Mouse (Mus musculus): ENCODE measurements around the gene Gm20388.
A peak's percentile ranks its signal among the peaks of the same experiment; 100 is the strongest.
"Not testable (repeated sequence)": the region's sequence is repeated elsewhere in the genome, so short reads cannot be mapped to it uniquely, and the experiment has no call there.

Gm20388 gene

DNA sequence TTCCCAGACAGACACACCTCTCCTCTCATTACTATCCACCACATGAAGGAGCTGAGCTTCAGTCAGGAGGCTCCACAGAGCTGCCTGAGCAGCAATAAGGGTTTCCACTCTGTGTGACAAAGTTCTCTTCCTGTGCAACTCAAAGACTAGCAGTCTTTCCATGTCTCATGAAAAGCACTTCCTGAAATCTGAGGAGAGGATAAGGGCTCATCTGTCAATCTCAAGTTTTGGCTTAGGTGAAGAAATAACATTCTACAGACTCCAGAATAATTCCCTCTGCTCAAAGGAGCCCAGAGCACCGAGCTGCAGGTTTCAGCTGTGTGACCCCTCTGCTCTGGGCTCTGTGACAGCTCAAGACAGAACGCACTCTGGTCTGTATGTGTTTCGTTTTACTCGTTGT lies 3342.3 kb downstream of the Gm20388 start:
- no peak for DNase-seq (ENCODE audit: low spot score in 2 of 2)

DNA sequence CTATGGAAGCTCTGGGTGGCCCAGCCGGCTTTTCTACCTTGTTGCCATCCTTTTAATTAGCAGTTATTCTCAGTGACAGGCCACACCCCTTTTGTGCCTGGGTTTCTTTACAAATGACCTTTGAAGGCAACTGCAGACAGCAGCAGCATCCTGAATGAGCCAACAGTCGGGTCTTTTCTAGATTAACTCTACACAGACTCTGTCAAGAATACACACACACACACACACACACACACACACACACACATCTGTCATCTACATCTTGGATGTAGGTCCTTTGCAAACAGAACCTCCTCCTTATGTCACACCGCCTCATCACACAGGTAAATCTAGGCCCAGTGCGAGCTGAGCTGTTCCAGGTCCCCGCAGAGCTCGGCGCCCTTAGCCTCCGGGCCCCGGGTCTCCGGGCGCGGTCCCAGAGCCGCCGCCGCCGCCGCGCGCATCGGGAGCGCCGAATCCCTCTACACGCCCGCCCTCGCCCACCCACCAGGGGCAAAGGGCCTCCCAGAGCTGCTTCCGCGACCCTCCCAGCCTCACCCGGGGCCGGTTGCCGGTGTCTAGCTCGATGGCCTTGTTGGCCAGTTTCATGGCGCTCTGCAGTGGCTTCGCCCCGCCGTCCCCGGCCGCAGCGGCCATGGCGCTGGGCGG lies 3342.9 kb downstream of the Gm20388 start:
- DNase-seq (ENCODE audit: low spot score in 2 of 2), result no peak

DNA sequence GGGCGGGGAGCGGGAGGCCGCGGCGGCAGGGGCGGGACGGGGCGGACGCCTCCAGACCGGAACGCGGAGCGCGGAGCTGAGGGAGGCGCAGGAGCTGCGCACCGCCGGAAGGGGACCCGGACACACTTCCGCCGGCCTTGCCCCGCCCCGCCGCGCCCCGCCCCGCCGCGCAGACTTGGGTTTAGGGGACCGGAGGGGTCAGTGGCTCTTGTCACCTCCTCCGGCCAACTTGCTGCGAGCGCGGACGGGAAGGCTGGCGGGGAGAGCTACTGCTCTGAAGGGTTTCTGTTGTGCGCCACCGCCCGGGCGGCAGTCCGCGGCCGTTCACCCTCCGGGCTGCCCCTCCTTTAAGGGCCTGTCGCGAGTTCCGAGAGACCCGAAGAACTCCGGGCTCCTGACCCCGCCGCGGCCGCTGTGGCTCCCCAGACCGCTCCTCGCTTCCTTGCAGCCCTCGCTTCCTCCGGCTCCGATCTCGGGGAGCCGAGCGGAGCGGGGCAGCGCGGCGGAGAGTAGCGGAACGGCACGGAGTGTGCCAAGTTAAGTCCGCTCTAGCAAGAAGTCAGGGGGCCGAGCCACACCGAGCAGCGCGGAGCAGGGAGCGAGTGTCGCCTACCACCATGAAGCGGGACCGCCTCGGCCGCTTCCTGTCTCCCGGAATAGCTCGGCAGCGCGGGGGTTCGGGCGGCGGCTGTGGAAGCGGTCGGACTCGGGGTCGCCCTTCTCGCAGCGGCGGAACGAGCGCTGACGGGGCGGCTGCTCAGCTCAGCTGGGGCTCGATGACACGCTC lies 3343.7 kb downstream of the Gm20388 start, which contains the start of the genes Zfp276 and Vps9d1:
TSS of gene Zfp276 (plus strand) at position 97 of the 787 bp plus-strand sequence.
TSS of gene Vps9d1 (minus strand) at position 250 of the 787 bp plus-strand sequence.
- peak; percentile 51 to 68 for DNase-seq (ENCODE audit: low spot score in 2 of 2)

DNA sequence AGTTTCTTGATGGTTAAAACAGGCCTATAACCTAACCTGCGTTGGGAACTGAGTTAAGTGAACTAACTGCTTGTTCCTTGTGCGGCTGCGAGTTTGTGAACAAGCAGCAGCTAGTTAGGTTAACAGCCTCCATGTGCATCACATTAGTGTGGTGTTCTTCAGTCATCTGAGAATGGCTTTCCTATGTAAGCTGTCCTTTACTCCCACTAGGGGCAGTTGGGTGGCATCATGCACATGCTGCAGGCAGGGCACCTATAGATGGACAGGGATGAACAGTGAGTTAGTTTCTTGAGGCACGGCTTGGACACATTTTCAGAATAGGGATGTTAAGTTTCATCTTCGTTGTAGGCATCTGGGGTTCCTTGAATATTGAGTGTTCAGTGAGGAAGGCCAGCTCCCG lies 3344.5 kb downstream of the Gm20388 start:
- DNase-seq (ENCODE audit: low spot score in 2 of 2), result no peak

DNA sequence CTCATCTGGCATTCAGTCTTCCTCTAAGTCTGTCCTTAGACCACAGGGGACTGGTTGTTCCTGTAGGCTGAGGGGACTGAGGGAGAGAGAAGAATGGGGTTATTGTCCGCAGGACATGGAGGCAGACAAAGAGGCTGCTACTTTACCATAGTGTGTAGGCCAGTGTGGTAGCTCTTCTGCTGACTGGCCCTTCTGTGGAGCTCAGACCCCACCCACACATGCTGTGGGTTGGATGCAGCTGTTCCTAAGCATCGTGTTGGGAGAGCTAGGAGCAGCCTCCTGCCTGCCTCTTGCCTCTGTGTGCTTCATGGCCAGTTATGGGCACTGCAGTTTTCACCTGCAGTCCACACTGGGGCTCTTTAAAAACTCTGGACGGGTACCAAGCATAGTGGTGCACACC lies 3346.5 kb downstream of the Gm20388 start:
- peak in 1 of 2 experiments; percentile 73 for DNase-seq (ENCODE audit: low spot score in 2 of 2)

DNA sequence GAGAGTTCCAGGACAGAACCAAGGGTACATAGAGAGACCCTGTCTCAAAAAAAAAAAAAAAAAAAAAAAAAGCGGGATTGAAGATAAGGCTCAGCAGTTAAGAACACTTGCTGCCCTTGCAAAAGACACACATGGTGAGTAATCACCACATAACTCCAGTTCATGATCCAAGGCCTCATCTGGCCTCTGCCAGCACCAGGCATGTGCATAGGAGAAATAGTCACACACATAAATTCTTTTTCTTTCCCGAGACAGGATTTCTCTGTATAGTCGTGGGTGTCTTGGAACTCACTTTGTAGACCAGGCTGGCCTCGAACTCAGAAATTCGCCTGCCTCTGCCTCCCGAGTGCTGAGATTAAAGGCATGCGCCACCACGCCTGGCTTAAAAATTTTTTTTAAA lies 3347.0 kb downstream of the Gm20388 start:
- DNase-seq (ENCODE audit: low spot score in 2 of 2), result not testable (repeated sequence)

DNA sequence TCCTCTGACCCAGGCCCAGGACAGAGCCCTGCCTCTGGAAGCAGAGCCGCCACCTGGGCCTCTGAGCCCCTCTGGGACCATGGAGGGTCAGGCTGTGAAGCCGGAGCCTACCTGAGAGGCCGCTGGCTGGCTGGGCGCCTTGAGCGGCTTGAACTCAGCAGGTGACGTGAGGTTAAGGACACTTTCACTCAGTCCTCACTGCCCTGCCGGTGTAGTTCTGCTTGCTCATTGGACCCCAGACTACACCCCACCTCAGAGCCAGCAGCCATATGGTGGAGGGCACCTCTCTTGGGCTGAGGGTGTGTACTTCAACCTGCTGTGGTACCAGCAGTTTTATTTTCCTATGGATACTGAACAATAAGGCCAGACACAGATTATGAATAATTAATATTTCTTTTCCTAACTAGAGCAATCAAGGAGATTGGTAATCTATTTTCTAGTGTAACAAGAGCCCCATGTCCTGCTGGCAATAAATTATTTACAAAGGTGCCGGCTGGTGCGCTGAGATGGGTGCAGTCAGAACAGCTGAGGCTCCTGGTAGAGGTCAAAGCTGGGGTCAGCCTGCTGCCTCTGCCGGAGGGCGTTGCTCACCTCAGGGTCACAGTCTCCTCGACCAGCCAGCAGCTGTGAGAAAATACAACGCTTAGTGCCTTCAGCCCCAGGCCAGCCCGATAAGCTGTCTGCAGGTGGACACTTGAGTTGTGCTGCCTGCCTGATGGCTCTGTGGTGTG lies 3357.4 kb downstream of the Gm20388 start:
- no peak for DNase-seq (ENCODE audit: low spot score in 2 of 2)

DNA sequence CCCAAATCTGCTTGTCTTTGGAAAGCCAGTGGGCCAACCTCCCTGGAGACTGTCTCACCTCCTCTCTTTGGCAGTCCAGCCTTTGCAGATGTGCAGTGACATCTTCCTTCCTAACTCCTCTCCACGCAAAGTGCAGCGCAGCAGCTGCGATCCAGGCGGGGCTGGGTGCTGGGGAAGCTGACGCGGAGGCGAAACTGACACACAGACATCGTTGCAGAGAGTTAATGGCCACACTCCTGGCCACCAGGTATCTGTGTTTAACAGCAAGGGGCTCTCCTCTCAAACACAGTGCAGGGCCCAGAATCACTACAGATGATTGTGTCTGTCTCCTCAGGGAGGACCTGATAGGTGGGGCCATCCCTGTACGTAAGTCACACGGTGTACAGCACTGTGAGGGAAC lies 3360.5 kb downstream of the Gm20388 start:
- DNase-seq (ENCODE audit: low spot score in 2 of 2), result no peak

DNA sequence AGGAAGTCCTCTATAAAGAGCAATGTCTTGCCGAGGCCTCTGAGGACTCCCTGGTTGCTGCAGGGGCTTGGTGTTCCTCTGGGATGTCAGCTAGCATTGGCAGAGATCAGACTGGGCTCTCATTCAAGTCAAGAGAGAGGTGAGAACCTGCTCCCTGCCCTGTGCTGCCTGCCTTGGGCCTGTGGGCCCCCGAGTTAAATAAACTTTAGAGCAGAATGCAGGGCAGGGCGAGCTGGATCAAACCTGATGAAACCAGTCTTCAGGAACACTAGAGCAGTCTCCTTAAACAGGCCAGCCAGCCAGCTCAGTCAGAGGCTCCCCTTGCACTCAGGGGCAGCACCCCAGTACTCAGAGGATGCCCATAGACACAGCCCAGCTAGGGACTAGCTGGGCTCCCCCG lies 3361.3 kb downstream of the Gm20388 start:
- DNase-seq (ENCODE audit: low spot score in 2 of 2), result no peak

DNA sequence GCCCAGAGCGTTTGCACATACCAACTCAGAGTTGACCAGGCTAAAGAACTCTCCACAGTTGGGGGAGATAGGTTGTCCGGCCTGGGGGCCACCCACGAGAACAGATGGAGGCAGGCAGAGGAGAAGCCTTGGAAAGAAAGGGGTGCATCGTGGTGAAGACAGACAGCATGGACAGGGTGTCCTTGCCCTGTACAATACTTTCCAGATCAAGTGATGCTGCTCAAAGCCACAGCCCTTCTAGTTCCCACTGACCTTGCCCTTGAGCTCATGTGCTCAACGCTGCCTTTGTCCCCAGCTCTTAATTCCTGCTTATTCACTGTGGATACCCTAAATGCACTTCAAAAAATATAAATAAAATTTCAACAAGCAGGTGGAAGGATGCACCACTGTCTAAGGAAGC lies 3363.8 kb downstream of the Gm20388 start:
- no peak for DNase-seq (ENCODE audit: low spot score in 2 of 2)

DNA sequence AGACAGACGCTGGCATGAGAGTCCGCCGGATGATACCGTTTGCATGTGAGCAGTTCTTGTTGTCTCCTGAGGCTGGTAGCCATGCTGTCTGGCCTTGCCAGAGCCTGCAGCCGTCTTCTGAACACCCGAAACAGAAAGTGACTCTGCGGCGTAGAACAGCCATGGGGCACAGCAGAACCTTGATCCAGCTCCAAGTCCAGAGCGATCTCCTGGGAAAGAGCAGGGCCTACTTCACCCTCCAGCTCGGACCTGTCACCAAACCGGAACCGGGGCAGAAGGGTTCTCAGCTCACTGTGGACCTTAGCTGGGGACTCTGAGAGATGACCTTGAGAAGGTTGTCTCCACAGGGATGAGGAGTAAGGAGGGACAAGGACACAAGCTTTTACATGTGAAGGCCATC lies 3364.5 kb downstream of the Gm20388 start:
- DNase-seq (ENCODE audit: low spot score in 2 of 2), result no peak

DNA sequence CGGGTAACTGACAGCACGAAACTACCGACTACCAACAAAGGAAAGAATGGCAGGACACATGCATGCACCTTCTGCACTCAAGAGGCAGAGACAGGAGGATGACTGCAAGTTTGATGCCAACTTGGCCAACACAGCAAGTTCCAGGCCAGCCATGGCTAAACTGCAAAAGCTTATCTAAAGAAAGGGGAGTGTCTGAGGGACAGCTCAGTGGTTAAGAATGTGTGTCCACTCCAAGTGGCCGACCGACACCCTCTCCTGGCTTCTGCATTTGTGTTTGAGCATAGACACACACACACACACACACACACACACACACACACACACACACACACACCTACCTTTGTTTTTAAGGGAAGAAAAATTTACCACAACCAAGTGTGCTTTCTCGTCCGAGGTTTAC lies 3367.8 kb downstream of the Gm20388 start:
- DNase-seq (ENCODE audit: low spot score in 2 of 2), result no peak

DNA sequence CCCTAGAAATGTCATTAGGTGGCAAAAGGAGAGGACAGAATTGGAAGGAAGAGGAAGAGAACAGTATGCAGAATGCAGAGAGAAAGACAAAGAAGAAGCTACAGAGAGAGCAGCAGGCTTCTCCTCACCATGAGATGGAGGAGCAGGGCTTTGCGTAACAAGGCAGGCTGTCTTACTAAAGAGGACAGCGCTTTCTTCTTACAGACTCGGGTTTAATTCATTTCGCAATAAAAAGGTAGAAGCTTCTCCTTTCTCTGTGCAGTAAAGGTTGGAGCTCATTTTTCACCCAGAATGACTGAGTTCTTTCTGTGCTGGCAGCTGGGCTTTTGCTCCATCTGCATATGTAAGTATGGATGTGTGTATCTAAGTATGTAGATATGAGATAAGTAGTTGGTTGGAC lies 3369.2 kb downstream of the Gm20388 start:
- DNase-seq (ENCODE audit: low spot score in 2 of 2), result no peak

DNA sequence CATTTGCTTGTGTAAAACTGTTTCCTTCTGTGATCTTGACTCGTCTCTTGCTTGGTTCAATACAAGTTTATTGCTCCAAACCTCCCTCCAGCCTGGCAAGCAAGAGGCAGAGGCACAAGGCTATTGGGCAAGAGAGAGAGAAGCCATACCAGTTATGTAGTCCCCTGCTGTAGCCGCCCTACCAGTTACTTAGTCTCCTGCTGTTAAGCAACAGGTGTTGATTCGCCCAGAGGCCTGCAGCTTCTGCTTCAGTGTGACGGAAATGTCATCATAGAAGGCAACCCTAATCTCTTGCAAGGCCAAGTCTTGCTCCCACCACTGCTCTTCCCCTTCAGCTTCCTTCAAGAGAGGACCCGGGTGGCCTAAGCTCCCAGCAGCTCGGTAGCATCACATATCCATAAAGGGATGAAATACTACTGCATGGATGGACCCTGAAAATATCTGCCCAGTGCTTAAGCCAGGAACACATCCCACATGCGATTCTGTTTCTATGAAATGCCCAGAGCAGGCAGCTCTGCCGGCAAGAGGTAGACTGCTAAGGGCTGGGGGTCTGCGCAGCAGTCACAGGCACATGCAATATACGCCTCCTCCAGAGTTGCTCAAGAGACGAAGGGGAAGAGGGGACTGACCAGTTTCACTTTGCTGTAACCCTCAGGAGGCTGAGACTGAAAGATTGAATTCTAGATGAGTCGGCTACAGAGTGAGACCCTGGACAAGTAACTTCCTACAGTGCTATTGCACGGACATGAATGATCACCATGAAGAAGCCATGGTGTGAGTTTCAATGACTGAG lies 3369.9 kb downstream of the Gm20388 start:
- no peak for DNase-seq (ENCODE audit: low spot score in 2 of 2)

DNA sequence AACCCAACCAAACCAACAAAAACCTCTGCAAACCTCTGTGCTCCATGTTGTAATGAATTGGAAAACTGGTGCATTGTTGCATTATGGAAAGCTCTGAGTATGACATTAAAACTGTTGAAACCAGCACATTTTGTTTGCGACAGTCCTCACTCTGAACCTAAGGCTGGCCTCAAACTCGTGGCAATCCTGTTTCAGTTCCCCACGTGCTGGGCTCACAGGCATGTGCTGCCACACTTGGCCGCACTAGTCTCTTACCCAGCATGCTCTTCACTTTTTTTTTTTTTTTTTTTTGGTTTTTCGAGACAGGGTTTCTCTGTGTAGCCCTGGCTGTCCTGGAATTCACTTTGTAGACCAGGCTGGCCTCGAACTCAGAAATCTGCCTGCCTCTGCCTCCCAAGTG lies 3372.4 kb downstream of the Gm20388 start:
- DNase-seq (ENCODE audit: low spot score in 2 of 2), result not testable (repeated sequence)

DNA sequence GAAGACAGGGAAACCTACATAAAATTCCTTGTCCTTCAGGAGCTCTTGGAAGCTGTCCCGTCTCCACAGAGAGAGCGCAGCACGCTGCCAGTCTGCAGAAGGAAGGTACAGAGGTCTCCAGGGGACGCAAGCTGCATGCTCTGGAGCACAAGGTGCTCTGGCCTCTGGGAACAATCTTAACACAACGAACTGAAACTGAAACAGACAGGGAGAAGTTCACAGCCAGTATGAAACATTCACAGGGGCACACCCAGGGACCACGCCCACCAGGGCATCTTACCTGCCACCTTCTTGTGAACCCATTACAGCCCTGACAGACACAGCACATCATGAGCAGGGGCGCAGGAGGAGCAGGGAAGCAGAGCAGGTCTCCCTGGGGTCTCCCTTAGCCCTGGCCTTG lies 3373.3 kb downstream of the Gm20388 start:
- DNase-seq (ENCODE audit: low spot score in 2 of 2), result no peak

DNA sequence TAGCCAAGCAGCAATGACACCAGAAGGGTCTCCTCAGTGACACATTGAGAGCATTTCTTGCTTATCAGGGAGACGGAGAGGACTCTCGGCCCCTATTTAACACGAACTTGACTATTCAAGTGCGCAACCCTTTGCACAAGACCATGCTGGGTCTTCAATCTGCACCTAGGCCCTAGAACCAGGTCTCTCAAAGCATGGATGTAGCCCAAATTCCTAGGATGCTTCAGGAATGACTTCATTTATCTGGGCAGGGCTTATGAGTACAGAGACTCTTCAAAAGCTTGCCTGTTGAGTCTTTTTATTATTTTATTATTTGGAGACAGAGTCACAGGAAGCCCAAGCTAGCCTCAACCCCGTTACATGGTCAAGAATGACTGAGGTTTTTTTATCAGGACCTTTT lies 3373.9 kb downstream of the Gm20388 start:
- DNase-seq (ENCODE audit: low spot score in 2 of 2), result no peak

DNA sequence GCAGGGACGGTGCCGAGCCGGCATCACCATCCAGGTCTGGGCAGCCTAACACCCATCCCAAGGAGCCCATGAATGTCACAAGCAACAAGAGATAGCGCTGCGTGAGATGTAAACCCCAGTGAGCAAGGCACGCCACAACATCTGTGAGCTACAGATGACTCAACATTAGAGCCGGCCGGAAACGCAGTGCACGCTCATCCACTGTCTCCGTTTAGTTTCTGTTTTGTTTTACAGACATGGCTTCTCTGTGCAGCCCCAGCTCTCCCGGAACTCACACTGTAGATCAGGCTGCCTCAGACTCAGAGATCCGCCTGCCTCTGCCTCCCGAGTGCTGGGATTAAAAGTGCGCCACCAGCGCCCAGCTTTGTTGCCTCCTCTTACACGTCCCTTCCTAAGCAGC lies 3376.7 kb downstream of the Gm20388 start:
- DNase-seq (ENCODE audit: low spot score in 2 of 2), result no peak

DNA sequence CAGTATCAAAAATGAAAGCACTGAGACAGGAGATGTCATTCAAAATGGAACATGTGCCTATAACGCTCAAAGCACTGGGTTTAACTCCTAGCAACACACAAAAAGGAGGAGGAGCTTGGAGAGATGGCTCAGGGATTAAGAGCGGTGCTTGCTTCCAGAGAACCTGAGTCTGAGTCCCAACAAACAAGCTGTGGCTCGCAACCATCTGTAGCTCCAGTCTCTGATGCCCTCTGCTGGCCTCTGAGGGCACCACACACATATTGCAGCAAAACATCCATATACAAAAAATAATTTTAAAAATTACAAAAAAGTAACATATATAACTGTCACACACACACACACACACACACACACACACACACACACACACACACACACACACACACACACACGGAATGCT lies 3379.5 kb downstream of the Gm20388 start:
- DNase-seq (ENCODE audit: low spot score in 2 of 2), result no peak

DNA sequence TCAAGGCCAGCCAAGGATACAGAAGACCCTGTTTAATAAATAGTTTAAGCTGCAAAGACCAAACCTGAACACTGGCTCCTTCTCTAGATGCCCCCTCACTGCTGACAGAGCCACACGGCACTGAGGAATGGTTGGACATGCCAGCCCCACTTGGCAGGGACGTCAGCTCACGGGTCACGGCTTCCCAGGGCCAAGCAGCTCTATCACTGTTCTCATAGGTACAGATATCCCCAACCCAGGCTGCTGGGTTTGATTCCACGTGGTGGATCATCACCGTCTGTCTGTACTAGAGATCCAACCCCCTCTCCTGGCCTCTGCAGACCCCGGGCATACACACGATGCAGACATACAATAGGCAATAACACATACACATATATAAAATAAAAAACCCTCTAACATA lies 3380.0 kb downstream of the Gm20388 start:
- DNase-seq (ENCODE audit: low spot score in 2 of 2), result no peak

DNA sequence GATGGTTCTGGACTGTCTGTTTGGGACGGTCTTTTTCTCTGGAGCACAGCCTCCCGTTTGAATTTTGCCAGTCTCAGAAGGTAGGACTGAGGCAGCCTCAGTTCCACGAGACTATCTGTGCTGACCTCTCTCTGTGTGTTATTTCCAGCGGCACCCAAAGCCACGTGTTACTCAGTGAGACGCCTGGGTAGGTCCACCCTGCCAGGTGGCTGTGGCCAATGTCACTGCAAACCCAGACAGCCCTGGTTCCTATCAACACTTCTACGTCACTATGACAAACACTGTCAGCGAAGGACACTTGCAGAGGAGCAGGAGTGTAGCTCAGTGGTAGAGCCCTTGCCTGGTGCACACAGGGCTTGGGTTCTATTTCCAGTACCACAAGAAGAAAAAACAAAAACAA lies 3381.1 kb downstream of the Gm20388 start:
- no peak for DNase-seq (ENCODE audit: low spot score in 2 of 2)

DNA sequence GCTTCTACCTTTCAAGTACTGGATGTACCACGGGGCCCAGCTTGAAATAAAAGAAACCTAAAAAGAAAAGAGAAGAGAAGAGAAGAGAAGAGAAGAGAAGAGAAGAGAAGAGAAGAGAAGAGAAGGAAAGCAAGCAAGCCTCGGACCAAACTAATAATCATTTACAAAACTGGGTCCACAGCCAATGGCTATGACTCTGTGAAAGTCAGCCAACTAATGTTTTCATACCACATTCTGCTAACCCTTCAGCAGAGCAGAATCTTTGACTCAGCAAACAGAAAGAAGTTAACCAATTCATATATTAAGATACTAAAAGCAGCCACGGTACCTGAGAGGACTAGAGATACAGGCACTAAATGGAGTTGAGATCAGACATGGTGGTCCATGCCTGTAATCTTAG lies 3381.6 kb downstream of the Gm20388 start:
- DNase-seq (ENCODE audit: low spot score in 2 of 2), result no peak

All from right cerebral cortex, postnatal 36 days (tissue).